Mouse (Mus musculus): ENCODE measurements around the gene Gm43517. TPM values are rescaled to one million over a fixed set of nuclear protein-coding genes. Genes with fewer than 3 reads are reported as not detected.

Gm43517 gene
- not detected for total RNA-seq (2023)

GRCm38 (mm10) chr12:49384876-49385630 lies at the start of gene Gm43517:
Gm43517 (plus strand) TSS chr12:49385174.

GRCm38 (mm10) chr12:49382565-49383520 lies 2.1 kb upstream of the Gm43517 start, which contains the start of gene Foxg1:
Foxg1 (plus strand) TSS chr12:49382660.

Other genes starting within 250 kb of the Gm43517 start
- gene Foxg1, start 2.5 kb upstream of the Gm43517 start, total RNA-seq (2023): not detected

Measured in B cell, adult 67 days (primary cell).